Mouse (Mus musculus): ENCODE data around the gene Gucy2c. TPM values are rescaled to one million over a fixed set of nuclear protein-coding genes. Genes with fewer than 3 reads are reported as not detected.

Gene Gucy2c
- polyA plus RNA-seq, 1 experiment from 2014 or later = 0.08 TPM

- no peak for ATAC-seq (ENCODE audit: insufficient number of reproducible peaks, low FRiP score, low TSS enrichment, low read depth)
- Histone ChIP-seq H3K4me3 (replicated peaks) (no peak overlapping the region), H3K27ac (replicated peaks) (no peak overlapping the region), H3K36me3 (no peaks in the 10 kb centered on the region), H3K9ac (no peak overlapping the region), H3K27me3 (no peaks in the 10 kb centered on the region), H3K9me3 (replicated peaks) (no peaks in the 10 kb centered on the region), H3K4me1 (no peaks in the 10 kb centered on the region), H3K4me2 (replicated peaks) (no peak overlapping the region)
- WGBS = 63% methylated on average over 3 of the region's 3 CpGs
Measured at GRCm38 (mm10) chr6:136723171-136723570, 58.4 kb downstream of the Gucy2c start.

- Histone ChIP-seq H3K9me3 (replicated peaks) (no peaks in the 10 kb centered on the region), H3K4me3 (replicated peaks) (no peak overlapping the region), H3K9ac (no peak overlapping the region), H3K27ac (replicated peaks) (no peak overlapping the region), H3K4me1 (no peaks in the 10 kb centered on the region), H3K4me2 (replicated peaks) (no peak overlapping the region), H3K27me3 (no peaks in the 10 kb centered on the region), H3K36me3 (no peaks in the 10 kb centered on the region)
- WGBS = 58% methylated on average over 7 of the region's 7 CpGs
- no peak for ATAC-seq (ENCODE audit: insufficient number of reproducible peaks, low FRiP score, low TSS enrichment, low read depth)
Measured at GRCm38 (mm10) chr6:136722565-136722964, 59.0 kb downstream of the Gucy2c start.

GRCm38 (mm10) chr6:136721925-136722324 lies 59.6 kb downstream of the Gucy2c start:
- Histone ChIP-seq H3K4me2 (replicated peaks) (no peak overlapping the region), H3K4me1 (no peaks in the 10 kb centered on the region), H3K27me3 (no peaks in the 10 kb centered on the region), H3K9me3 (replicated peaks) (no peaks in the 10 kb centered on the region), H3K4me3 (replicated peaks) (no peak overlapping the region), H3K36me3 (no peaks in the 10 kb centered on the region), H3K27ac (replicated peaks) (no peak overlapping the region), H3K9ac (no peak overlapping the region)
- no peak for ATAC-seq (ENCODE audit: insufficient number of reproducible peaks, low FRiP score, low TSS enrichment, low read depth)
- WGBS = 56% methylated on average over 6 of the region's 6 CpGs

GRCm38 (mm10) chr6:136720436-136720835 lies 61.1 kb downstream of the Gucy2c start:
- Histone ChIP-seq H3K36me3 (no peaks in the 10 kb centered on the region), H3K9me3 (replicated peaks) (no peaks in the 10 kb centered on the region), H3K27me3 (no peaks in the 10 kb centered on the region), H3K9ac (no peak overlapping the region), H3K27ac (replicated peaks) (no peak overlapping the region), H3K4me2 (replicated peaks) (no peak overlapping the region), H3K4me1 (no peaks in the 10 kb centered on the region), H3K4me3 (replicated peaks) (no peak overlapping the region)
- 82% methylated on average over 15 of the region's 15 CpGs for WGBS
- ATAC-seq (ENCODE audit: insufficient number of reproducible peaks, low FRiP score, low TSS enrichment, low read depth) = no peak

- no peak overlapping the region for H3K4me3 ChIP-seq (replicated peaks)
- no peaks in the 10 kb centered on the region for H3K36me3 ChIP-seq
- H3K9ac ChIP-seq = no peak overlapping the region
- 72% methylated on average over 11 of the region's 11 CpGs for WGBS
- H3K4me2 ChIP-seq (replicated peaks) = no peak overlapping the region
- no peak for ATAC-seq (ENCODE audit: insufficient number of reproducible peaks, low FRiP score, low TSS enrichment, low read depth)
- H3K4me1 ChIP-seq = no peaks in the 10 kb centered on the region
- H3K9me3 ChIP-seq (replicated peaks) = no peaks in the 10 kb centered on the region
- no peak overlapping the region for H3K27ac ChIP-seq (replicated peaks)
- H3K27me3 ChIP-seq = no peaks in the 10 kb centered on the region
Measured at GRCm38 (mm10) chr6:136715881-136716431, 65.6 kb downstream of the Gucy2c start.

GRCm38 (mm10) chr6:136714097-136714496 lies 67.5 kb downstream of the Gucy2c start:
- no peak for ATAC-seq (ENCODE audit: insufficient number of reproducible peaks, low FRiP score, low TSS enrichment, low read depth)
- Histone ChIP-seq H3K9me3 (replicated peaks) (no peaks in the 10 kb centered on the region), H3K4me2 (replicated peaks) (no peak overlapping the region), H3K27me3 (no peaks in the 10 kb centered on the region), H3K9ac (no peak overlapping the region), H3K27ac (replicated peaks) (no peak overlapping the region), H3K36me3 (no peaks in the 10 kb centered on the region), H3K4me3 (replicated peaks) (no peak overlapping the region), H3K4me1 (no peaks in the 10 kb centered on the region)
- 79% methylated on average over 3 of the region's 3 CpGs for WGBS

- no peak overlapping the region for H3K27ac ChIP-seq (replicated peaks)
- no peaks in the 10 kb centered on the region for H3K36me3 ChIP-seq
- ATAC-seq (ENCODE audit: insufficient number of reproducible peaks, low FRiP score, low TSS enrichment, low read depth) = no peak
- no peaks in the 10 kb centered on the region for H3K9me3 ChIP-seq (replicated peaks)
- no peaks in the 10 kb centered on the region for H3K27me3 ChIP-seq
- H3K9ac ChIP-seq = no peak overlapping the region
- no peak overlapping the region for H3K4me3 ChIP-seq (replicated peaks)
- H3K4me2 ChIP-seq (replicated peaks) = no peak overlapping the region
- H3K4me1 ChIP-seq = no peaks in the 10 kb centered on the region
- WGBS = 82% methylated on average over 5 of the region's 5 CpGs
Measured at GRCm38 (mm10) chr6:136710408-136710807, 71.2 kb downstream of the Gucy2c start.

- Histone ChIP-seq H3K9me3 (replicated peaks) (no peaks in the 10 kb centered on the region), H3K4me3 (replicated peaks) (no peak overlapping the region), H3K27me3 (no peaks in the 10 kb centered on the region), H3K9ac (no peak overlapping the region), H3K36me3 (no peaks in the 10 kb centered on the region), H3K4me2 (replicated peaks) (no peak overlapping the region), H3K4me1 (no peaks in the 10 kb centered on the region), H3K27ac (replicated peaks) (no peak overlapping the region)
- no peak; the same call in 1 of the 2 replicates for ATAC-seq (ENCODE audit: insufficient number of reproducible peaks, low FRiP score, low TSS enrichment, low read depth)
- 80% methylated on average over 6 of the region's 6 CpGs for WGBS
Measured at GRCm38 (mm10) chr6:136708597-136708996, 73.0 kb downstream of the Gucy2c start.

GRCm38 (mm10) chr6:136701878-136702277 lies 79.7 kb downstream of the Gucy2c start:
- no peak overlapping the region for H3K4me3 ChIP-seq (replicated peaks)
- no peak for ATAC-seq (ENCODE audit: insufficient number of reproducible peaks, low FRiP score, low TSS enrichment, low read depth)
- H3K4me2 ChIP-seq (replicated peaks) = no peak overlapping the region
- no peaks in the 10 kb centered on the region for H3K4me1 ChIP-seq
- 91% methylated on average over 3 of the region's 3 CpGs for WGBS
- no peaks in the 10 kb centered on the region for H3K27me3 ChIP-seq
- H3K9ac ChIP-seq = no peak overlapping the region
- H3K9me3 ChIP-seq (replicated peaks) = no peaks in the 10 kb centered on the region
- no peaks in the 10 kb centered on the region for H3K36me3 ChIP-seq
- no peak overlapping the region for H3K27ac ChIP-seq (replicated peaks)

- no peaks in the 10 kb centered on the region for H3K36me3 ChIP-seq
- H3K27me3 ChIP-seq = no peaks in the 10 kb centered on the region
- H3K4me1 ChIP-seq = no peaks in the 10 kb centered on the region
- no peaks in the 10 kb centered on the region for H3K9me3 ChIP-seq (replicated peaks)
- H3K27ac ChIP-seq (replicated peaks) = no peak overlapping the region
- no peak for ATAC-seq (ENCODE audit: insufficient number of reproducible peaks, low FRiP score, low TSS enrichment, low read depth)
- H3K4me2 ChIP-seq (replicated peaks) = no peak overlapping the region
- H3K9ac ChIP-seq = no peak overlapping the region
- no peak overlapping the region for H3K4me3 ChIP-seq (replicated peaks)
- WGBS = 66% methylated on average over 5 of the region's 5 CpGs
Measured at GRCm38 (mm10) chr6:136701185-136701584, 80.4 kb downstream of the Gucy2c start.

- H3K36me3 ChIP-seq = no peaks in the 10 kb centered on the region
- H3K4me1 ChIP-seq = no peaks in the 10 kb centered on the region; the same call in 1 of the 2 replicates
- WGBS = 89% methylated on average over 6 of the region's 6 CpGs
- ATAC-seq (ENCODE audit: insufficient number of reproducible peaks, low FRiP score, low TSS enrichment, low read depth) = no peak
- no peak overlapping the region for H3K4me3 ChIP-seq (replicated peaks)
- H3K9ac ChIP-seq = no peak overlapping the region
- no peaks in the 10 kb centered on the region for H3K9me3 ChIP-seq (replicated peaks)
- H3K27me3 ChIP-seq = no peaks in the 10 kb centered on the region
- H3K27ac ChIP-seq (replicated peaks) = no peak overlapping the region
- H3K4me2 ChIP-seq (replicated peaks) = no peak overlapping the region
Measured at GRCm38 (mm10) chr6:136691314-136691713, 90.3 kb downstream of the Gucy2c start.

- Histone ChIP-seq H3K4me3 (replicated peaks) (no peak overlapping the region), H3K27me3 (no peaks in the 10 kb centered on the region), H3K36me3 (no peaks in the 10 kb centered on the region), H3K4me2 (replicated peaks) (no peak overlapping the region), H3K9me3 (replicated peaks) (no peaks in the 10 kb centered on the region), H3K9ac (no peak overlapping the region), H3K4me1 (no peaks in the 10 kb centered on the region; the same call in 1 of the 2 replicates), H3K27ac (replicated peaks) (peak overlapping the region; percentile 60)
- WGBS = 59% methylated on average over 5 of the region's 5 CpGs
- ATAC-seq (ENCODE audit: insufficient number of reproducible peaks, low FRiP score, low TSS enrichment, low read depth) = no peak
Measured at GRCm38 (mm10) chr6:136690527-136690926, 91.0 kb downstream of the Gucy2c start.

All from embryonic facial prominence, embryonic 15.5 days (tissue).